Mouse (Mus musculus) heart, embryonic 14.5 days (tissue): Measurements from ENCODE around the gene Ypel3. TPM values are rescaled to one million over a fixed set of nuclear protein-coding genes. Genes with fewer than 3 reads are reported as not detected.

Source experiments
- ATAC-seq: fragments of 200-750 bp; cut with Nextera tagmentation; 2 replicates; pipeline ENCODE4 v1.8.0; 2017; ENCODE audit warnings: low read depth, moderate TSS enrichment; ENCODE audit not compliant: insufficient number of reproducible peaks, insufficient read depth, low FRiP score
- H3K27ac ChIP-seq, 2 experiments: fragments of 200-500 bp in 1 of 2; fragments of 300-500 bp in 1 of 2; sonication (generic) in 1 of 2; replicated peaks in 1 of 2; 2 replicates each; pipeline ENCODE4 v1.5.1; 2012 to 2014; ENCODE audit warnings: low read depth in 2 of 2, low read length in 2 of 2, control low read depth in 1 of 2, mild to moderate bottlenecking in 1 of 2, mixed read lengths in 1 of 2; ENCODE audit not compliant: control insufficient read depth in 1 of 2, insufficient read depth in 1 of 2
- H3K27me3 ChIP-seq: fragments of 300-500 bp; sonication (generic); 2 replicates; pipeline ENCODE4 v1.6.1; 2014; ENCODE audit warnings: mild to moderate bottlenecking, low read length, control low read depth; ENCODE audit not compliant: control insufficient read depth, insufficient read depth
- H3K36me3 ChIP-seq: fragments of 300-500 bp; sonication (generic); 2 replicates; pipeline ENCODE4 v1.6.1; 2014; ENCODE audit warnings: mild to moderate bottlenecking, control low read depth, low read length, mixed read lengths; ENCODE audit not compliant: control insufficient read depth, insufficient read depth
- H3K4me1 ChIP-seq, 2 experiments: fragments of 200-500 bp in 1 of 2; fragments of 300-500 bp in 1 of 2; sonication (generic) in 1 of 2; 2 replicates each; pipeline ENCODE4 v1.6.1; 2012 to 2014; ENCODE audit warnings: low read length in 2 of 2, control low read depth in 1 of 2, mixed read lengths in 1 of 2; ENCODE audit not compliant: control insufficient read depth in 2 of 2, insufficient read depth in 2 of 2
- H3K4me2 ChIP-seq: fragments of 300-500 bp; sonication (generic); 2 replicates; pipeline ENCODE4 v1.6.1; 2014; ENCODE audit warnings: mild to moderate bottlenecking, low read length
- H3K4me3 ChIP-seq, 2 experiments: fragments of 200-500 bp in 1 of 2; fragments of 300-500 bp in 1 of 2; sonication (generic) in 1 of 2; 2 replicates each; pipeline ENCODE4 v1.5.1; 2012 to 2014; ENCODE audit warnings: low read length in 2 of 2, mild to moderate bottlenecking in 2 of 2, control low read depth in 1 of 2, low read depth in 1 of 2, moderate library complexity in 1 of 2; ENCODE audit not compliant: control insufficient read depth in 1 of 2, insufficient read depth in 1 of 2
- H3K9ac ChIP-seq: fragments of 300-500 bp; sonication (generic); 2 replicates; pipeline ENCODE4 v1.6.1; 2014; ENCODE audit warnings: mild to moderate bottlenecking, low read length
- H3K9me3 ChIP-seq: fragments of 300-500 bp; sonication (generic); 2 replicates; pipeline ENCODE4 v1.6.1; 2016; ENCODE audit warnings: low read length, control low read depth; ENCODE audit not compliant: control insufficient read depth
- WGBS: fragments of 180-500 bp; shearing (Covaris S2); extraction: QIAGEN DNeasy Blood & Tissue Kit; methylation state at CpG from one replicate; pipeline ENCODE4 v1.1.7; 2014; 5-methylcytosine and 5-hydroxymethylcytosine counted together
- polyA plus RNA-seq: library from polyadenylated mRNA; unstranded; fragments of >200 nt; fragmentation: Nextera tagmentation; extraction: Ambion mirVana; gene quantifications from 2 replicates; pipeline ENCODE4 v1.2.1, GENCODE M21; 2014

Ypel3 gene
- polyA plus RNA-seq, 1 experiment from 2014 or later = 121 TPM

GRCm38 (mm10) chr7:126799468-126800268 is 22.9 kb downstream of the Ypel3 start:
- Histone ChIP-seq H3K9me3 (no peaks in the 10 kb centered on the region), H3K4me3 (peak overlapping the region; percentile 57 to 72), H3K4me1 (peaks cover 13 to 25% of the 10 kb centered on the region in 2 experiments), H3K4me2 (peak overlapping the region; percentile 90), H3K36me3 (peaks cover 48% of the 10 kb centered on the region), H3K27me3 (no peaks in the 10 kb centered on the region), H3K9ac (peak overlapping the region; percentile 89), H3K27ac (peak overlapping the region; percentile 100)
- 1% methylated on average over 37 of the region's 38 CpGs for WGBS
- ATAC-seq = peak; percentile 86

DNA sequence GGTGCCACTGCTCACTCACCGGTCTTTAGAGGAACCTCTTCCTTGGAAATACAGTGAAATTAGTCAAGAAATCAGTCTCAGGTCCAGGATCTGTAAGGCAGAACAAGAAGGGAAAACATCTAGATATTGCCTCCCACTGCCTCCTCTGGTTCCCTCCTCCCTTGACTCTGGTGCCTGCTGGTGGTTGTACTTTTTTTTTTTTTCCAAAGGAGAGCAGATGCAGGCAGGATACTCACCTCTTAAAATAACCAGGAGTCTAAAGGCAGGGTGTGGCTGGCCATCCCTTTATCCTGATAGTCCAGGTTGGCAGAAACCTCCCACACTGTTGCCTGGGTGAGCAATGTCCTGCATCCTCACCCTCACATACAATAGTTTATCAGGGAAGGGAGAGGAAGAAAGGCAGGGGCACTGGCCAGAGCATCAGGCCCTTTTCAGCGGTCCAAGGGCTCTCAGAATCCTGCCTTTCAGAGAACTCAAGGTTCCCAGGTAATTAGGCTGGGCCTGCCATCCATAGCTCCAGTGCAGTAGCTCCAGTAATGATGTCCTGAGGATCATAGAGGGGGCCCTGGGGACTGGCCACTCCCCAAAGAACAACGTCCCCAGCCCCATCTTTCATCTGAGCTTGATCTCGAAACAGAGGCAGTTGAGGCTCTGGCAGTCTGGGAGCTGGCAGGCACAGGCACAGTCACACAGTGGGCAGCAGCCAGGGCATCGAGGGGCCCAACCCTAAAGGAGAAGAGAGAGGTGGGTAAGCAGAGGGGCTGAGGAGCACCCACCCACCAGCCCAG is 23.7 kb downstream of the Ypel3 start:
- Histone ChIP-seq H3K9ac (peak overlapping the region; percentile 89), H3K4me3 (peak overlapping the region; percentile 57 to 72), H3K4me2 (peak overlapping the region; percentile 90), H3K9me3 (no peaks in the 10 kb centered on the region), H3K27ac (peak overlapping the region; percentile 100), H3K27me3 (no peaks in the 10 kb centered on the region), H3K36me3 (peaks cover 43% of the 10 kb centered on the region), H3K4me1 (peaks cover 13 to 25% of the 10 kb centered on the region in 2 experiments)
- no peak for ATAC-seq
- WGBS = 45% methylated on average over 5 of the region's 5 CpGs

DNA sequence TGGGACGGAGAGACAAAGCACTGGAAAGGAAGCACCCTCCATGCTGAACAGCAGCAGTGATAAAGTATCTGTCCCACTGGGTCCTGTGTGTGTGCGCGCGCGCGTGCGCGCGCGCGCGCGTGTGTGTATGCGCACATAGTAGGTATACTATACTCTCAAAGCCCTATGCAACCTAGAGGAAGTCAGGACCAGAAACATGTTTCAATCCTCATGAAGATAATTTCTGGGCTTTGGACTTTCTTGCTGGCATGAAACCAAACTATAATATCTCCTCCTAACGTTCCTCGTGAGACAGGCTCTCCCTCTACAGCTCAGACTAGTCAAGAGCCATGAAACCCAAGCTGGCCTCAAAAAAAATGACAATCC is 24.3 kb downstream of the Ypel3 start:
- Histone ChIP-seq H3K9me3 (no peaks in the 10 kb centered on the region), H3K36me3 (peaks cover 39% of the 10 kb centered on the region), H3K4me1 (peaks cover 13 to 25% of the 10 kb centered on the region in 2 experiments), H3K27ac (no peak overlapping the region), H3K4me2 (no peak overlapping the region), H3K4me3 (no peak overlapping the region), H3K9ac (peak overlapping the region; percentile 89; the same call in 1 of the 2 replicates), H3K27me3 (no peaks in the 10 kb centered on the region)
- ATAC-seq = no peak
- 94% methylated on average over 16 of the region's 16 CpGs for WGBS

DNA sequence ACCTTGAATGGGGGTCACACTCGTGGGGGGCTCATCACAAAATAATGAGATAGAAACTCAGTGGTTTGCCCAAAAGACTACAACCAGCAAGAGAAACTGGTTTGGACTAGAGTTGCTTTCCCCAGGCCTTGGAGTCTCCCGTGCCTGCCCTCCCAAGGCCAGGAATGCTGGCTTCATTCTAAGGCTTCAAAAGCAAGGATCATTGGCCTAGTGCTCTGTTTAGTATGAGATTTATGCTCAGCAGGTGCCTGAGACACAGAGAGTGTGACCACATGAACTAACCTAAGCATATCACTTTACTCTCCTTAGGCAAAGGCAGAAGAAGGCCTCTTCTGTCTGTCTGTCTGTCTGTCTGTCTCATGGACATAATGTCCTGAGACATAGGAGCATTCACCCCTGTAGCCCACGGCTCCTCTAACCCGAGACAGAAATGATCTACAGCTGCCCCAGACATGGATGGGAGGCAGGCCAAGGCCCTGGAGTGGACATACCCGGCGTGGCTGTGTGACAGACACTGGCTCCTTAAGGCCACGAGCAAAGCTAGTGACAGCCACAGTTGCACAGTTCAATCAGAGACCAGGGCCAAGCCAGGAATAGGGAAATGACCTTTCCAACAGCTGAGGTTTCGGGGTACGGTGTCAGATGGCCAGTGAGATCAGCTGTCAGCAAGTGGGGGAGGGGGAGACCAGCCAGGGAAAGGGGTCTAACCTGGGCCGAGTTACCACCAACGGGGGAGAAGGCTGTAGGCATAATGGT is 25.6 kb downstream of the Ypel3 start:
- no peaks in the 10 kb centered on the region for H3K9me3 ChIP-seq
- H3K4me3 ChIP-seq = no peak overlapping the region
- 77% methylated on average over 11 of the region's 11 CpGs for WGBS
- H3K9ac ChIP-seq = no peak overlapping the region
- no peak overlapping the region for H3K27ac ChIP-seq
- H3K36me3 ChIP-seq = peaks cover 29% of the 10 kb centered on the region
- H3K27me3 ChIP-seq = no peaks in the 10 kb centered on the region
- H3K4me2 ChIP-seq = no peak overlapping the region
- no peak for ATAC-seq
- H3K4me1 ChIP-seq = peaks cover 12 to 14% of the 10 kb centered on the region in 2 experiments

- no peak overlapping the region for H3K27ac ChIP-seq
- H3K4me2 ChIP-seq = no peak overlapping the region
- no peak overlapping the region for H3K4me3 ChIP-seq
- no peak for ATAC-seq
- WGBS = 87% methylated on average over 6 of the region's 6 CpGs
- no peaks in the 10 kb centered on the region for H3K9me3 ChIP-seq
- peaks cover 12 to 21% of the 10 kb centered on the region in 2 experiments for H3K4me1 ChIP-seq
- no peak overlapping the region for H3K9ac ChIP-seq
- H3K36me3 ChIP-seq = peaks cover 25% of the 10 kb centered on the region
- no peaks in the 10 kb centered on the region for H3K27me3 ChIP-seq
These were observed 26.4 kb downstream of the Ypel3 start for GRCm38 (mm10) chr7:126803181-126803580.

DNA sequence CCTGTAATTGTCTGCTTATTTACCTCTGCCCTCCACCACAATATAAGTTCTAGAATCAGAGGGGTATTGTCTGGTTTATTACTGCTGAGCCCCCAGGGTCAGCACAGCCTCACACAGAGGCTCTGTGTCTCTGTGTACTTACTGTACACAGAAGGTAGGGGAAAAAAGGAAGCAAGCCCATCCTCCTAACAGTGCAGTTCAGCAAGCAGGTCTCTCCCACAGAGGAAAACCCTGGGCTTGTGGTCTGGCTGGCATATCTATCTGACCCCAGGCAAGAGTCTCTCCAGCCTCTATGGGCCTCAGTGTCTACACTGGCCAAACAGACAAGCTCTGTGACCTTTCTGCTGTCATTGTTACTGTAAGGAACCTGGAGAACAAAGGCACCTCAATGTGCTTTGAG is 27.0 kb downstream of the Ypel3 start:
- Histone ChIP-seq H3K27me3 (no peaks in the 10 kb centered on the region), H3K4me3 (no peak overlapping the region), H3K4me1 (peaks cover 12 to 26% of the 10 kb centered on the region in 2 experiments), H3K4me2 (no peak overlapping the region), H3K36me3 (peaks cover 25% of the 10 kb centered on the region), H3K27ac (no peak overlapping the region), H3K9me3 (no peaks in the 10 kb centered on the region), H3K9ac (no peak overlapping the region)
- no peak for ATAC-seq

GRCm38 (mm10) chr7:126806956-126807355 is 30.2 kb downstream of the Ypel3 start:
- Histone ChIP-seq H3K9me3 (no peaks in the 10 kb centered on the region), H3K4me1 (peaks cover 4 to 17% of the 10 kb centered on the region in 2 experiments; a peak in 3 of 4 replicates), H3K4me2 (no peak overlapping the region), H3K9ac (no peak overlapping the region), H3K4me3 (no peak overlapping the region), H3K27me3 (no peaks in the 10 kb centered on the region), H3K36me3 (peaks cover 25% of the 10 kb centered on the region), H3K27ac (no peak overlapping the region)
- ATAC-seq = no peak
- WGBS = 64% methylated on average over 6 of the region's 6 CpGs
